Mouse (Mus musculus) myocyte (in vitro differentiated cells): Measurements from ENCODE around the gene Sstr3.

ENCODE experiments used
- MAX ChIP-seq: IDR thresholded peaks from one replicate; pipeline ENCODE4 v1.6.1; 2011; ENCODE audit warnings: low read depth, mild to moderate bottlenecking, control low read depth
- POLR2A ChIP-seq: IDR thresholded peaks from one replicate; pipeline ENCODE4 v1.6.1; 2011; ENCODE audit warnings: low read depth, mild to moderate bottlenecking, control low read depth, moderate library complexity; ENCODE audit not compliant: insufficient read length
- POLR2AphosphoS2 ChIP-seq: IDR thresholded peaks from one replicate; pipeline ENCODE4 v1.6.1; 2011; ENCODE audit warnings: low read depth, control low read depth; ENCODE audit not compliant: insufficient read length
- REST ChIP-seq: IDR thresholded peaks from one replicate; pipeline ENCODE4 v1.6.1; 2011; ENCODE audit warnings: mild to moderate bottlenecking, control low read depth, moderate library complexity; ENCODE audit not compliant: insufficient read depth, insufficient read length
- TCF12 ChIP-seq: IDR thresholded peaks from one replicate; pipeline ENCODE4 v1.6.1; 2011; ENCODE audit warnings: mild to moderate bottlenecking, control low read depth; ENCODE audit not compliant: poor library complexity, insufficient read depth, severe bottlenecking
- TCF3 ChIP-seq: IDR thresholded peaks from one replicate; pipeline ENCODE4 v1.6.1; 2011; ENCODE audit warnings: low read depth, control low read depth; ENCODE audit not compliant: insufficient read length
- USF1 ChIP-seq: IDR thresholded peaks from one replicate; pipeline ENCODE4 v1.6.1; 2011; ENCODE audit warnings: low read depth, mild to moderate bottlenecking, control low read depth, moderate library complexity

DNA sequence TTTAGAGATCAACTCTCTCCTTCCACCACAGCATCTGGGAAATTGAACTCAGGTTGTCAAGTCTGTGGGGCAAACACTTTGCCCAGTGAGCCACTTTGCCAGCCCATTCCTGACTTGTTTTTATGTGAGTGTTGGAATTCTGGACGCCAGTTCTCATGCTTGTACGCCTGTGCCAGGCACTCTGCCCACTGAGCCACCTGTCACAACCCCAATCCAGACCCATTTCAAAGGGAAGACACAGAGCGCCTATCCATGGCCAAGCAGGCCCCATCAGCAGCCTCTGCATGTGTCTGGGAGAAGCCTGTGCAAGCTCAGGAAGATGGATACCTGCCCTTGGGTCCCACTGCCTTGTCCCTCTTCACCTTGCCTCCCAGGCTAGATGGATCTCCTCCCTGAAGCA is 53.2 kb downstream of the Sstr3 start:
- TF ChIP-seq TCF12 (no peak), POLR2A (no peak), POLR2AphosphoS2 (no peak), TCF3 (no peak), MAX (no peak), REST (no peak), USF1 (no peak)
